Mouse (Mus musculus) spleen, adult 2 months (tissue): ENCODE results near the gene Ell. TPM values are rescaled to one million over a fixed set of nuclear protein-coding genes. Genes with fewer than 3 reads are reported as not detected.

Experiments used
- DNase-seq, 2 experiments: peaks; one replicate each; pipeline versions ENCODE4 v3.0.0 to v3.0.0-alpha.2; 2012 to 2021; ENCODE audit warnings: low spot score in 2 of 2, low read depth in 1 of 2
- H3K27ac ChIP-seq: fragments of 200-500 bp; 2 replicates; pipeline ENCODE4 v1.5.1; 2012; ENCODE audit warnings: low read length, inconsistent platforms; ENCODE audit not compliant: insufficient read depth
- H3K27me3 ChIP-seq: fragments of 200-500 bp; 2 replicates; pipeline ENCODE4 v1.6.1; 2012; ENCODE audit warnings: mild to moderate bottlenecking, moderate library complexity, low read length, inconsistent platforms; ENCODE audit not compliant: control insufficient read depth, insufficient read depth
- H3K36me3 ChIP-seq: fragments of 200-500 bp; 2 replicates; pipeline ENCODE4 v1.6.1; 2012; ENCODE audit warnings: mild to moderate bottlenecking, low read length, inconsistent platforms; ENCODE audit not compliant: control insufficient read depth, insufficient read depth
- H3K4me1 ChIP-seq: fragments of 200-500 bp; 2 replicates; pipeline ENCODE4 v1.6.1; 2011; ENCODE audit warnings: inconsistent platforms; ENCODE audit not compliant: control insufficient read depth, insufficient read depth, insufficient read length
- H3K4me3 ChIP-seq: fragments of 200-500 bp; 2 replicates; pipeline ENCODE4 v1.5.1; 2011; ENCODE audit warnings: mild to moderate bottlenecking, inconsistent platforms; ENCODE audit not compliant: insufficient read depth, insufficient read length; ENCODE audit errors: extremely low read depth
- CTCF ChIP-seq: fragments of 200-500 bp; IDR thresholded peaks from 2 replicates; pipeline ENCODE4 v1.5.1; 2011; ENCODE audit warnings: mild to moderate bottlenecking, inconsistent platforms; ENCODE audit not compliant: insufficient read depth, insufficient read length, insufficient replicate concordance; ENCODE audit errors: extremely low read depth
- POLR2A ChIP-seq: fragments of 200-500 bp; IDR thresholded peaks from 2 replicates; pipeline ENCODE4 v1.6.1; 2011; ENCODE audit warnings: low read depth, low read length, inconsistent platforms
- WGBS: fragments of 180-500 bp; shearing (Covaris S2); methylation state at CpG from one replicate; pipeline ENCODE4 v1.1.7; 2018; 5-methylcytosine and 5-hydroxymethylcytosine counted together
- polyA plus RNA-seq: library from polyadenylated mRNA; depleted of rRNA; stranded (reverse); fragments of >200 nt; gene quantifications from 2 replicates; pipeline ENCODE4 v1.2.3, GENCODE M21; 2012

Ell gene
- polyA plus RNA-seq, 1 experiment: 21.3 TPM

DNA sequence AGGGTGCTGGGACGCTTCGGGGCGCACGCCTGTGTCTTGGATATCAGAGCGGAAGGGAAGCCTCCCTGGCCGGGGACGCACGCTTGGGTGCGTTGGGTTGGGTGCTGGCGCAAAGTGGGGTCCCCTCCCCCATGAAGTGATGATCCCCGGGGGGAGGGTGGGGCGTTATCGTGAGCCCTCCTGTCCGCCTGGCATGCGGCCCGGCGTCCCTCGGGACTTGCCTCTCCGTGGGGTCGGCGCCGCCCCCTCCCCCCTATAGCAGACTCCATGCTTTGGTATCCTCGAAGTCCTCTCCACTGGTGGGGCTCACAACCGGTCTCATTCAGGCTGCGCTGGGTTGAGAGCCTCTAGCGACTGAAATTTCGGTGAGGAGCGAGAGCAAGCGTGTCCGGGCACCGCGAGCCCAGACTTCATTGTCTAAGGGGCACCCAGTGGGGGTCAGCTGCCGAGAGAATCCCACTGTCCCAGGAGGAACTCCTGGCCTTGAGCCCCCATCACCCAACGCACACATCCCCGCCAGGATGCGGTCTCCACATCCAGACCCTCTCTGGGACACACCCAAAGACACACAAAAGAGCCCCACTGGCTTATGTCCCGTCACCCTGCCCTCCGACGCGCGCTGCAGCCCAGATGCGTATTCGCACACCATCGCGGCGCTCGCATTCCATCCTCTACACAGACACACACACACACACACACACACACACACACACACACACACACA lies 45.4 kb upstream of the Ell start:
- WGBS: 2% methylated on average over 47 of the region's 47 CpGs
- no peak for DNase-seq
- Histone ChIP-seq H3K4me1 (peaks cover 23% of the 10 kb centered on the region), H3K27me3 (peaks cover 45% of the 10 kb centered on the region), H3K36me3 (no peaks in the 10 kb centered on the region), H3K27ac (no peak overlapping the region), H3K4me3 (no peak overlapping the region)
- no peak for TF ChIP-seq CTCF
- TF ChIP-seq POLR2A: no peak

DNA sequence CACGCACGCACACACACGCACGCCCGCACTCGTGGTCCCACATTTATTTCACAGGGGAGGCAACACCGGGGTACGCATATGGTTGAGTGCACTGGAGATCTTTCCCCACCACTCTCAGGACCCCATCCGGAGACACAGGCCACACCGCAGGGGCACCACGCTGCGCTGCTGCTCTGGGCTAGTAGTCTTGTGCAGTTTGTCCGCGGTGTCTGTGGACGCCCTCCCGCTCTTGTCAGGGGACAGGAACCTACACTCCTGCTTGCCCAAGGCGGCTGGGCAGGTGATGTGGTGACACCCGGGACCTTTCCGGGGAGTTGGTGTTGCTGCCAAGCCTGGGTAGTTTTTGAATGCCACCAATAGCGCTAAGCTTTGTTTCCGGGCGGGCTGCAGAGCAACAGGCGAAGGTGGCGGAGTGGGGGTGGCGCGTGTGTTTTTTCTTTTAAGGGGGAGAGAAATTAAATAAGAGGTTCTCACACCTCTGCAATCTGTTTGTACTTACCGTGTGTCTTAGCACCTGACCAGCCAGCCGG lies 44.8 kb upstream of the Ell start:
- no peak for TF ChIP-seq POLR2A
- TF ChIP-seq CTCF: no peak
- no peak overlapping the region for H3K27ac ChIP-seq
- 3% methylated on average over 28 of the region's 28 CpGs for WGBS
- H3K27me3 ChIP-seq: peaks cover 43% of the 10 kb centered on the region
- DNase-seq: no peak
- H3K4me3 ChIP-seq: peak overlapping the region; percentile 28; the same call in 1 of the 2 replicates
- peaks cover 19% of the 10 kb centered on the region for H3K4me1 ChIP-seq
- H3K36me3 ChIP-seq: no peaks in the 10 kb centered on the region

DNA sequence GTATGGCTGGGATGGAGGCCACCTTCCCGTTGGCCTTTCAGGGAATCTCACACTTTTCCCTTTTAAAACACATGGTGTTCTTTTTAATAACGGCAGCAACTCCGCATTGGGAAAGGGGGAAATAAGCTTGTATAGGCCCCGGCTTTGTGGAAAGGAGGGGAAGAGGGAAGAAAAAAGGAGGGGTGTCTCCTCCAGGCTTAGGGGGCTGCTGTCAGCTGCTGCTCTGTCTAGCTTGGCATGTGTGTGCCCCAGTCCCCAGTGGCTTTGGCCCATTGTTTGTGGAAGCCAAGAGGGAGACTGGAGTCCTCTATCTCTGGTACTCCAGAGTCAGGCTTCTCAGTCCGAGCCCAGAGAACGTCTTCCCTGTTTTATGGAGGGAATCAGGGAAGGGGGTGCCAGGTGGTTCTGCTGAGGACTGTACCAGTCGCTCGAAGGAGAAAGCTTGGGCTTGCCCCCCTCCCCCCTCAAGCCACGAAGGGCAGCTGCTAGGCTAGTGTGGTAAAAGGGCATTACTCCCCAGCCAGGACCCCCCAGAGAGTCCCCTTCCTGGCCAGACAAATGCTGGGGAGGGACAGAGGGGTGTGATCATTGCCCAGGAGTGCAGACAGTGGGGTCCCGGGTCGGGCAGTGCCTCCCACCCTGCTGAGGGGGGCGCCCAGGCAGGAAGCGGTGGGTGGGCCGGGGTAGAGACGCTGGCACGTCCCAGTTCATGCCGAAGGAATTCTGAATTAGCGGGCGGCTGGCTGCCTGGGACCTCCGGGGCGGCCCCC lies 44.1 kb upstream of the Ell start:
- WGBS: 21% methylated on average over 20 of the region's 21 CpGs
- no peak for DNase-seq
- Histone ChIP-seq H3K27me3 (peaks cover 39% of the 10 kb centered on the region), H3K27ac (no peak overlapping the region), H3K36me3 (no peaks in the 10 kb centered on the region), H3K4me1 (peaks cover 16% of the 10 kb centered on the region), H3K4me3 (no peak overlapping the region)
- TF ChIP-seq POLR2A (no peak), CTCF (no peak)

DNA sequence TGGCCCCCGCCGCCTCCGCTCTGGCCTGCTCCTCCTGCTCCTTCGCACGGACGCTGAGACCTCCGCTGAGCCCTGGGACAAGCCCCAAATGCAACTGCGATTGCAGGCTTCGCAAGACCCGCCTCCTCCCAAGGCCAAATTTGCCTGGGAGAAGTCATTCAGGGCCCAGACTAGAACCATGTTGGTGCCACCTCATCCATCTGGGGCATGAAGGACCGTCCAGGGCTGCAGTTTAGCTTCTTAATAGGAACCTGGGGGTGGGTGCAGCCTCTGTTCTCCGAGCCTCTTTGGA lies 43.5 kb upstream of the Ell start:
- DNase-seq: no peak
- TF ChIP-seq POLR2A (no peak), CTCF (no peak)
- WGBS: 22% methylated on average over 12 of the region's 12 CpGs
- H3K4me1 ChIP-seq: peaks cover 16% of the 10 kb centered on the region
- H3K27ac ChIP-seq: no peak overlapping the region
- no peaks in the 10 kb centered on the region for H3K36me3 ChIP-seq
- peaks cover 39% of the 10 kb centered on the region for H3K27me3 ChIP-seq
- H3K4me3 ChIP-seq: no peak overlapping the region

DNA sequence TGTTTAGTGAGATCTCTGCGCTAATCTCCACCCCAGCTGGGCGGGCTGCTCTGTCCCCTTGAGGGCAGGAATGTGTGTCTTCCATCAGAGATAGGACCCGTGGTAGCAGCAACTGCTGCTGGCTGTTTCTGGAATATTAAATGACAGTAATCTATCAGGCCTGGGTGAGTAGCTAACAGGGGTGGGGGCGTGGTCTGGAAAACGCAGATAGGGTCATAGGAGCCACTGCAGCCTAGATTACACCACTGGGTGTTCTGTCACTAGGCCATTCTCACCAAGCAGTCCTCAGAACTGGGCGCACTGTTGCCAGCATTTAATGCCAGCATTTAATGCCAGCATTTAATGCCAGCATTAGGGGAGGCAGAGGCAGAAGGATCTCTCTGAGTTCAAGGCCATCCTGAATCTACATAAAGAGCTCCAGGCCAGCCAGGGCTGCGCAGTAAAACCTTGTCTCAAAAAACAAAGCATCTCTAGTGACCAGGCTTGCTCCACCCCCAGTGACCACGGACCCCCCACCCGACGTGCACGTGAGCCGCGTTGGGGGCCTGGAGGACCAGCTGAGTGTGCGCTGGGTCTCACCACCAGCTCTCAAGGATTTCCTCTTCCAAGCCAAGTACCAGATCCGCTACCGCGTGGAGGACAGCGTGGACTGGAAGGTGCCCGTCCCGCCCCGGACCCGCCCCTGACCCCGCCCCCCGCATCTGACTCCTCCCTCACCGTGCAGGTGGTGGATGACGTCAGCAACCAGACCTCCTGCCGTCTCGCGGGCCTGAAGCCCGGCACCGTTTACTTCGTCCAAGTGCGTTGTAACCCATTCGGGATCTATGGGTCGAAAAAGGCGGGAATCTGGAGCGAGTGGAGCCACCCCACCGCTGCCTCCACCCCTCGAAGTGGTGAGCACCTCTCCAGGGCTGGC lies 38.6 kb upstream of the Ell start:
- DNase-seq: peak; percentile 42 to 45
- TF ChIP-seq POLR2A: no peak
- no peak for TF ChIP-seq CTCF
- WGBS: 13% methylated on average over 39 of the region's 39 CpGs
- peaks cover 2% of the 10 kb centered on the region; the same call in 1 of the 2 replicates for H3K27me3 ChIP-seq
- H3K36me3 ChIP-seq: no peaks in the 10 kb centered on the region
- H3K4me3 ChIP-seq: peak overlapping the region; percentile 20; the same call in 1 of the 2 replicates
- no peak overlapping the region for H3K27ac ChIP-seq
- H3K4me1 ChIP-seq: peaks cover 9% of the 10 kb centered on the region

DNA sequence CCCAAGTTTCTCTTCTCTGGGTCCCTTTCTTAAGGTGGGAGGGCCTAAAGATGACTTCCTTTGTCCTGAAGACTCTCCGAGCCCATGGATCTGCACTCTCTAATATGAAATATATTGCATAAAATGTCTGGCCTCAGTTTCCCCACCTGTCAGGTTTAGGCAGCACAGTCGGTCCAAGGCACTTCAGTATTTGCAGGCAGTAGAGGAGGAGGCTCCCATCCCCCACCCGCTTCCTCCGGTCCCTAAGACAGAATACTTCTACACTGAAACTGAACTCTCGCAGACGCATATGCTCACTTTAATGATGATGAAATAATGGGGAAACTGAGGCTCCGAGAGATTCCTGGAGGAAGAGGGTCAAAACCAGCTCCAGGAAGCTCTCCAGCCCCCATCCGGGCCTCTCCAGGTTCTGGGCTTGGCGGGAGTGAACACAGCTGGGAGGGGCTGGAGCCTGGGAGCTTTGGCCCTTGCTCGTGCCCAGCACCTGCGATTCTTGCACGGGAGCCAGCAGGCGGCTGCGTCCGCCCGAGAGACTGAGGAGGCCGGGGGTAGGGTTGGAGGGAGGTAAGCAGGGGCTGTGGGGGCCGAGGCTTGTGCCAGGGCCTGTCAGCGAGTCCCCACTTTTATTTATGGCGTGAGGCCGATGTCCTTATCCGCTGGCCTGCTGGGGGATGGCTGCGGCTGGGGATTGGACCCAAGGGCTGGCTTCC lies 37.3 kb upstream of the Ell start:
- no peak overlapping the region for H3K4me3 ChIP-seq

More for the DNA sequence above, 37.3 kb upstream of the Ell start:
- no peak overlapping the region for H3K27ac ChIP-seq
- no peaks in the 10 kb centered on the region for H3K36me3 ChIP-seq
- peaks cover 12% of the 10 kb centered on the region for H3K4me1 ChIP-seq
- WGBS: 24% methylated on average over 23 of the region's 23 CpGs
- TF ChIP-seq POLR2A: no peak
- TF ChIP-seq CTCF: no peak
- DNase-seq: no peak
- H3K27me3 ChIP-seq: no peaks in the 10 kb centered on the region; the same call in 1 of the 2 replicates
